Mouse (Mus musculus) lung, postnatal 0 days (tissue): ENCODE measurements around the gene Car5a.

ENCODE experiments used
- CTCF ChIP-seq: IDR thresholded peaks from 2 replicates; pipeline ENCODE4 v1.5.1; 2016; ENCODE audit warnings: antibody characterized with exemption, mild to moderate bottlenecking
- EP300 ChIP-seq: IDR thresholded peaks from 2 replicates; pipeline ENCODE4 v1.6.1; 2016; ENCODE audit warnings: antibody characterized with exemption, mild to moderate bottlenecking, control low read depth

DNA sequence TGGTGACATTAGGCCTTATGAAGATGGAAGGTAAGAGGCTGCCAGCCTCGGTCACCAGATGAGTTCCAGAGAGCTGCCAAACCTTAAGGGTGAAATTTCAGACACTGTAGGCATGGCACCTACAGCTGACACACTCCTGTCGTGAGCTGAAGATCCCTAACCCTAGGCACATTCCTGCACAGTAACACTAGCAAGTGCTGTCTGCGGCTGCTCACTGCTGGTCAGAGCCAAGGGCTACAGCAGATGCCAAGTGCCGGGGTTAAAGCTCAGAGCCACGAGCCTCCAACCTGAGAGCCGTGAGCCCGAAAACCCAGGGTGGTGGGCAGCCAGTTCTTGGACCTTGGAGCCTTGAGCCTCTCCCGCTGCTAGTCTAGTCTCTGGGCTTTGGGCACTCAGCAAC is 988 bp downstream of the Car5a start:
- no peak for TF ChIP-seq CTCF
- no peak for TF ChIP-seq EP300
